Mouse (Mus musculus) stomach, embryonic 16.5 days (tissue): ENCODE measurements around the gene Lat2. TPM values are rescaled to one million over a fixed set of nuclear protein-coding genes. Genes with fewer than 3 reads are reported as not detected.

Source experiments
- ATAC-seq: fragments of 200-750 bp; cut with Nextera tagmentation; 2 replicates; pipeline ENCODE4 v1.8.0; 2017; ENCODE audit warnings: moderate number of reproducible peaks, moderate TSS enrichment; ENCODE audit not compliant: insufficient read depth, low FRiP score
- H3K27ac ChIP-seq: fragments of 300-500 bp; sonication (generic); 2 replicates; pipeline ENCODE4 v1.5.1; 2014; ENCODE audit warnings: low read length
- H3K27me3 ChIP-seq: fragments of 300-500 bp; sonication (generic); 2 replicates; pipeline ENCODE4 v1.6.1; 2014; ENCODE audit warnings: low read length, control low read depth, mixed read lengths; ENCODE audit not compliant: control insufficient read depth, insufficient read depth
- H3K36me3 ChIP-seq: fragments of 300-500 bp; sonication (generic); 2 replicates; pipeline ENCODE4 v1.6.1; 2014; ENCODE audit warnings: low read length; ENCODE audit not compliant: control insufficient read depth, insufficient read depth
- H3K4me1 ChIP-seq: fragments of 300-500 bp; sonication (generic); 2 replicates; pipeline ENCODE4 v1.6.1; 2014; ENCODE audit warnings: low read length, control low read depth, mixed read lengths; ENCODE audit not compliant: control insufficient read depth, insufficient read depth
- H3K4me2 ChIP-seq: fragments of 300-500 bp; sonication (generic); 2 replicates; pipeline ENCODE4 v1.6.1; 2014; ENCODE audit warnings: low read depth, low read length, mixed read lengths
- H3K4me3 ChIP-seq: fragments of 300-500 bp; sonication (generic); replicated peaks from 2 replicates; pipeline ENCODE4 v1.5.1; 2014; ENCODE audit warnings: mild to moderate bottlenecking, low read length
- H3K9ac ChIP-seq: fragments of 300-500 bp; sonication (generic); 2 replicates; pipeline ENCODE4 v1.6.1; 2014; ENCODE audit warnings: low read length
- H3K9me3 ChIP-seq: fragments of 300-500 bp; sonication (generic); replicated peaks from 2 replicates; pipeline ENCODE4 v1.6.1; 2016; ENCODE audit warnings: low read length, control low read depth; ENCODE audit not compliant: control insufficient read depth
- WGBS: fragments of 180-500 bp; shearing (Covaris S2); extraction: QIAGEN DNeasy Blood & Tissue Kit; methylation state at CpG from one replicate; pipeline ENCODE4 v1.1.7; 2014; 5-methylcytosine and 5-hydroxymethylcytosine counted together
- polyA plus RNA-seq: library from polyadenylated mRNA; unstranded; fragments of >200 nt; fragmentation: Nextera tagmentation; extraction: Ambion mirVana; gene quantifications from 2 replicates; pipeline ENCODE4 v1.2.1, GENCODE M21; 2015

Gene Lat2
- polyA plus RNA-seq, 1 experiment from 2014 or later = 3.5 TPM

DNA sequence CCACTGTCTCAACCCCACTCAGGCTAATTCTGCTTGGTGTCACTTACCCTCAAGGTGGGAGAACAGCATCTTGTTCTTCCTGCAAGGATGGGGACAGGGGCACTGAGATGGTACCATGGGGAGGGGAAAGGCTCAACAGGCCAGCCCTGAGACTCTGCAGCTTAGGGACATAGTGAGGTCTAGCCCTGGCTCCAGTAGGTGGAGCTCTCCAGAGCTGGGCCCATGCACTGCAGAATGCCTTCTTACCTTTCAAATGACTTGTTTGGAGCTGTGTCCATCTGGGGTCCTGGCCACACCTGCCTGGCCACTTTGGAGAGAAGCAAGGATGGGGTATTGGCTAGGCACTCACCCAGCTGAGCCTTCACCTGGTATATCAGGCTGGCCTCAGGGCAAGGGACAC is 8.5 kb downstream of the Lat2 start:
- Histone ChIP-seq H3K4me3 (no peak overlapping the region), H3K4me1 (no peaks in the 10 kb centered on the region), H3K9ac (no peak overlapping the region), H3K27ac (no peak overlapping the region), H3K9me3 (no peaks in the 10 kb centered on the region), H3K4me2 (no peak overlapping the region), H3K36me3 (no peaks in the 10 kb centered on the region), H3K27me3 (no peaks in the 10 kb centered on the region)
- no peak for ATAC-seq

DNA sequence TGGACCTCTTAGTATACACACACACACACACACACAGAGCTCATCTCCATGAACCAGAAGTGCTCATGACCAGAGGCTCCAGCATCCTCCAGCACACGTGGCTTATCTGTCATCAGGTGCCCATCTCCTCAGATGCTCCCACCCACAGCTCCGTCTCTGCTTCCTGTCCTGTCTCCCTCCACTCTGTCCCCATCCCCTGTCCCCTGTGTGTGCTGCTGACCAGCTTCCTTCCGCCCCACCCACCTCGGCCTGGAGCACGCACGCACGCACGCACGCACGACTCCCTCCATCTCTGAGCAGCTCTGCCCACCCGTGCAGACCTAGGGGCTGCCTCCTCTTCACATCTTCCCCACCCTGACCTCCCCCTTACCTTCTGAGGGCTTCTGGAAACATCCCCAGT is 10.4 kb downstream of the Lat2 start:
- no peak overlapping the region for H3K4me2 ChIP-seq
- H3K4me1 ChIP-seq = no peaks in the 10 kb centered on the region
- no peak overlapping the region for H3K9ac ChIP-seq
- WGBS = 83% methylated on average over 11 of the region's 11 CpGs
- H3K4me3 ChIP-seq = no peak overlapping the region
- ATAC-seq = no peak
- H3K9me3 ChIP-seq = no peaks in the 10 kb centered on the region
- no peak overlapping the region for H3K27ac ChIP-seq
- H3K36me3 ChIP-seq = no peaks in the 10 kb centered on the region
- no peaks in the 10 kb centered on the region for H3K27me3 ChIP-seq

DNA sequence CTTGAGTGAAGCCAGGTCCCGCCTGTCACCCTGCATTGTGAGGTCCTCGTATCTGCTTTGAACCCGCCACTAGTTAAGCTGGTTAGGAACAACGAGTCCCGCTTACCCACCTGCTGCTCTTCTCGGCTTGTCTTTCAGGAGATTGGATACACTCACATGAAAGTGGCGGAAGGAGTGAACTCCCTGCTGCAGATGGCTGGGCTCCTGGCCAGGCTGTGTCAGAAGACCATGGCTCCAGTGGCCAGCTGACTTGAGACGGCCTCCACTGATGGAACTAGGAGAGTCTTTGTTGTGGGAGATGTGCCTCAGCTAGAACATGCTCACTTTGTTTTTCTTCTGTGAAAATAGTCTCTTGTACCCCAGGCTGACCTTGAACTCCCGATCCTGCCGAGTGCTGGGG is 17.1 kb downstream of the Lat2 start:
- H3K4me1 ChIP-seq = no peaks in the 10 kb centered on the region
- no peak overlapping the region for H3K4me3 ChIP-seq
- 77% methylated on average over 10 of the region's 10 CpGs for WGBS
- H3K27me3 ChIP-seq = no peaks in the 10 kb centered on the region
- no peak for ATAC-seq
- H3K36me3 ChIP-seq = peaks cover 21% of the 10 kb centered on the region; the same call in 1 of the 2 replicates
- no peak overlapping the region for H3K9ac ChIP-seq
- no peak overlapping the region for H3K27ac ChIP-seq
- H3K4me2 ChIP-seq = no peak overlapping the region
- H3K9me3 ChIP-seq = no peaks in the 10 kb centered on the region

DNA sequence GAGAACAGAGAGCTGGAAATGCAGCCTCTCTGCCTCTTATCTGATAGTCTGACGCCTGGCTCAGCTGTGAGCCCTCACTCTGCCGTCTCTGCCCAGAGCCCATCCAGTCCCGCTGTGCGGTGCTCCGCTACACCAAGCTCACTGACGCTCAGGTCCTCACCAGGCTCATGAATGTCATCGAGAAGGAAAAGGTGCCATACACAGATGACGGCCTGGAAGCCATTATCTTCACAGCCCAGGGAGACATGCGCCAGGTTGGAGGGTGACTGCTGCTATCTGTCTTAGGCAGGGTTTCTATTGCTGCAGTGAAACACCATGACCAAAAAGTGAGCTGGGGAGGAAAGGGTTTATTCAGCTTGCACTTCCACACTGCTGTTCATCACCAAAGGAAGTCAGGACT is 21.7 kb downstream of the Lat2 start:
- Histone ChIP-seq H3K27ac (no peak overlapping the region), H3K9me3 (no peaks in the 10 kb centered on the region), H3K4me1 (no peaks in the 10 kb centered on the region), H3K9ac (no peak overlapping the region), H3K27me3 (no peaks in the 10 kb centered on the region), H3K4me3 (no peak overlapping the region), H3K4me2 (no peak overlapping the region), H3K36me3 (peaks cover 28% of the 10 kb centered on the region)
- no peak for ATAC-seq
- 82% methylated on average over 9 of the region's 9 CpGs for WGBS

DNA sequence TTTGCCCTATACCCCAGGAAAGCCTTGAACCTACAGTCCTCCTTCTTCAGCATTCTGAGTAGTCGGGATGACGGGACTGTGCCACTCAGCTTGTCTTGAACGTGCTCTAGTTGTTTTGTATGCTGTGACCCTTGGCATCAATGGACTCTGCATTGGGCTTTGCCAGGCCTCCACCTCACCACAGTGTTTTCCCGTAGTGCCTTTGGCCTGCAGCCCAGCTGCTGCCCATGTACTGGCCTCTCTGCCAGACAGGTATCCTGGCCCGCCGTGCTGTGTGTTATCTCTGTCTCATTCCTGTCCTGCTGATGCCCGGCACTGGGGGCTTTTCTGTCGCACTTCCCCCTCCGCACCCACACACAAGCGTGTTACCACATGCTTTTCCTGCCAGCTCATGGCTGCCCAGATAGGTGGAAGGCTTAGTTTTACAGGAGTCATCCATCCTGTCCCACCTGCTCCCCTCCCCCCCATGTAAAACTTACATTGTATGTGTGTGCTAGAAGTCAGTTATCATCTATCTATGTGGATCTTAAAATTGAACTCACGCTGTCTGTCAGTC is 22.7 kb downstream of the Lat2 start:
- peaks cover 21% of the 10 kb centered on the region for H3K36me3 ChIP-seq
- no peak overlapping the region for H3K27ac ChIP-seq
- no peak overlapping the region for H3K9ac ChIP-seq
- H3K4me1 ChIP-seq = no peaks in the 10 kb centered on the region
- H3K4me2 ChIP-seq = no peak overlapping the region
- no peak overlapping the region for H3K4me3 ChIP-seq
- no peaks in the 10 kb centered on the region for H3K9me3 ChIP-seq
- no peak for ATAC-seq
- 87% methylated on average over 11 of the region's 11 CpGs for WGBS
- no peaks in the 10 kb centered on the region for H3K27me3 ChIP-seq

DNA sequence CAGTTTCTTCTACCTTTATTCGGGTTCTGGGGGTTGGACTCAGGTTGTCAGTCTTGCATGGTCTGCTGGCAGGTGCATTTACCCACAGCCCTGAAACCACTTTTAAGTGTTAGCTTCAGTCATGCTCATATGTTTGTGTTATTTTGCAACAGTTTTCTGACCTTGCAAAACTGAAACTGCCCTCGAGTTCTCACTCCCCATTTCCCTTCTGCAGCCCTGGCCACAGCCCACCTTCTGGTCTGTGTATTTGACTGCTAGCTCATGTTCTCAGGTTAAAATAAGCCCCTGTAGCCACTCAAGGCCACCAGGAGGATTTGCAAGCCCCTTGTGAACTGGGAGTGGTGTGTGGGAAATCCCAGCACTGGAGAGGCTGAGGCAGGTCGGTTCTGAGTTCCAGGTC is 24.9 kb downstream of the Lat2 start:
- Histone ChIP-seq H3K27ac (no peak overlapping the region), H3K27me3 (no peaks in the 10 kb centered on the region), H3K9ac (no peak overlapping the region), H3K36me3 (peaks cover 13% of the 10 kb centered on the region; the same call in 1 of the 2 replicates), H3K9me3 (no peaks in the 10 kb centered on the region), H3K4me1 (no peaks in the 10 kb centered on the region), H3K4me2 (no peak overlapping the region), H3K4me3 (no peak overlapping the region)
- WGBS = 82% methylated on average over 3 of the region's 3 CpGs
- ATAC-seq = no peak

DNA sequence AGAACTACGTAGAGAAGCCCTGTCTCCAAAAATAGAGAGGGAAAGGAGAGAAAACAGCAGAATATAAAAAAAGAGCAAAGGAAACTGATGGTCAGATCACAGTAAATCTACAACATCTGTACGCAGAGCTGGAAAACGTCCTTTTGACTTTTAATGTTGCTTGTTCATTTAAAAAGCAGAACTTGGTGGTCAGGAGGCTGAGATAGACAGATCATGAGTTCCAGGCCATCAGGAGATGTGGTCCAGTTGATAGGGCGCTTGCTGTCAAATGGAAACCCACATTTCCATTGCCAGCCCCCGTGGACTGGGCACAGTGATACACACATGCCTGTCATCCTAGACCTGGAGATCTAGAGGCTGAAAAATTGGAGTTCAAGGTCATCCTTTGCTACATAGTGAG is 30.0 kb downstream of the Lat2 start:
- ATAC-seq = no peak
- H3K4me3 ChIP-seq = no peak overlapping the region
- peaks cover 11% of the 10 kb centered on the region for H3K4me1 ChIP-seq
- H3K4me2 ChIP-seq = no peak overlapping the region
- no peaks in the 10 kb centered on the region for H3K36me3 ChIP-seq
- H3K27ac ChIP-seq = no peak overlapping the region
- no peaks in the 10 kb centered on the region for H3K9me3 ChIP-seq
- H3K27me3 ChIP-seq = no peaks in the 10 kb centered on the region
- 86% methylated on average over 5 of the region's 5 CpGs for WGBS
- H3K9ac ChIP-seq = no peak overlapping the region

DNA sequence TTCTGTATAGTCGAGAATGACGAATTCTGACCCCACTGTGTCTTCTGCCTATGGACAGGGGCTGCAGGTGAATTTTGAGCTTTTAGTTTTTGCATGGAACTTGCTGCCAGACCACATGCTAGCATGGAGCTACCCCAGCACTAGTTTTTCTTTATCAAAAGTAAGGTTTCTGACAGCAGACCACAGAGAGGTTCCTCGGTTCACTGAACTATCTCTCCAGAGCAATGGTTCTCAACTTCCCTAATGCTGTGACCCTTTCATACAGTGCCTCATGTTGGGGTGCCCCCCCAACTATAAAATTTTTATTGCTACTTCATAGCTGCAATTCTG is 31.0 kb downstream of the Lat2 start:
- Histone ChIP-seq H3K4me1 (peaks cover 11% of the 10 kb centered on the region), H3K4me2 (peak overlapping the region; percentile 94), H3K9ac (0 out of 2 replicates have a peak overlapping the region, but pooled peaks have one; percentile 94), H3K9me3 (no peaks in the 10 kb centered on the region), H3K27ac (no peak overlapping the region), H3K36me3 (no peaks in the 10 kb centered on the region), H3K27me3 (no peaks in the 10 kb centered on the region), H3K4me3 (peak overlapping the region; percentile 100)
- ATAC-seq = no peak
- WGBS = 65% methylated on average over 3 of the region's 3 CpGs

DNA sequence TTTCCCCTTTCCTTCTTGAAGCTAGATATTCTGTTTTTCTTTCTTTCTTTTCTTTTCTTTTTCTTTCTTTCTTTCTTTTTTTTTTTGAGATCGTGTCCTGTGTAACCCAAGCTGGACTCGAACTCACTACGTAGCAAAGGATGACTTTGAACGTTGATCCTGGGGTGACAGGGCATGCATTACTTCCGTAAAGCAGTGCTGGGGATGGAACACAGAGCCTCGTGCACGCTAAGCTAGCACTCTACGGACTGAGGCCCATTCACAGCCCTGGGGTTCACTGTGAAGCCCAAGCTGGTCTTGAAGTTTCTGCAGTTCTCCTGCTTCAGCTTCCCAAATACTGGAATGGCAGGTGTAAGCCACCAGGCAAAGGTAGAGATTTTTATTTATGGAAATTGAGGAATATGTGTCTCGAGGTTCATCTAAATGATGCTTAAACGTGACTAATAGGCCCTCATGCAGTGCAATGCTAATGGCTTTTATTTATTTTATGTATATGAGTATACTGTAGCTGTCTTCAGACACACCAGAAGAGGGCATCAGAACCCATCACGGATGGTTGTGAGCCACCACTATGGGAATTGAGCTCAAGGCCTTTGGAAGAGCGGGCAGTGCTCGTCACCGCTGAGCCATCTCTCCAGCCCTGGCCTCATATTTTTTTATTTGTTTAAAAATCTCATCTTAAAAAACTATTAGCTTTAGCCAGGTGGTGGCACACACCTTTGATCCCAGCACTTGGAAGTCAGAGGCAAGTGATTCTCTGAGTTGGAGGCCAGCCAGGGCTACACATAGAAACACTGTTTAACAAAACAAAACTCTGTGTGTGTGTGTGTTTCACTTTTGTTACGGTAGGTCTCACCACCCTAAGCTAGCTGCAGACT is 31.6 kb downstream of the Lat2 start:
- peak overlapping the region; percentile 94 for H3K9ac ChIP-seq
- peak overlapping the region; percentile 94 for H3K4me2 ChIP-seq
- ATAC-seq = no peak
- peak overlapping the region; percentile 46; the same call in 1 of the 2 replicates for H3K27ac ChIP-seq
- no peaks in the 10 kb centered on the region for H3K27me3 ChIP-seq
- H3K4me1 ChIP-seq = peaks cover 11% of the 10 kb centered on the region
- no peaks in the 10 kb centered on the region for H3K9me3 ChIP-seq
- H3K36me3 ChIP-seq = no peaks in the 10 kb centered on the region
- peak overlapping the region; percentile 100 for H3K4me3 ChIP-seq
- WGBS = 23% methylated on average over 15 of the region's 15 CpGs
